In genomic region chr11:86683395-86684125, GRCm38 (mm10) we compare ENCODE assay signal across 7 mouse cellular contexts. TPM values are rescaled to one million over a fixed set of nuclear protein-coding genes. Genes with fewer than 3 reads are reported as not detected.
A peak's percentile ranks its signal among the peaks of the same experiment; 100 is the strongest.
DNase-seq lines count a peak whose midpoint lies in the region; ATAC-seq lines count a peak whose summit lies in the region.

Vmp1 (minus strand) TSS chr11:86683836.
Ptrh2 (plus strand) TSS chr11:86683985.

- no peaks in the 10 kb centered on the region for H3K36me3 ChIP-seq in intestine, embryonic 16.5 days (ENCODE audit: control insufficient read depth, insufficient read depth, low read length)
- H3K36me3 ChIP-seq in midbrain, embryonic 11.5 days (ENCODE audit: control insufficient read depth, insufficient read depth, low read length) = no peaks in the 10 kb centered on the region

- H3K4me2 ChIP-seq in intestine, embryonic 16.5 days (ENCODE audit: low read depth, low read length) = peak within 1 kb of the TSS; percentile 73
- peak within 1 kb of the TSS; percentile 79 for H3K4me2 ChIP-seq in midbrain, embryonic 11.5 days

- DNase-seq in adrenal gland, adult 8-10 months = peak; percentile 89
- peak; percentile 96 for DNase-seq in embryo, embryonic 9.5 days (ENCODE audit: extremely low spot score)
- peak; percentile 89 to 95 for DNase-seq in gastrocnemius, postnatal 4 days (ENCODE audit: low spot score in 2 of 2)
- peak; percentile 92 to 93 for DNase-seq in left cerebral cortex, postnatal 36 days (ENCODE audit: low spot score in 2 of 2)
- DNase-seq in midbrain, embryonic 11.5 days (ENCODE audit: low spot score, missing footprints) = peak; percentile 99
- peak; percentile 93 for DNase-seq in skeletal muscle tissue, adult 2 months (ENCODE audit: low read depth, low spot score)

- H3K4me3 ChIP-seq in intestine, embryonic 16.5 days (ENCODE audit: low read length) = peak within 1 kb of the TSS; percentile 81
- peak within 1 kb of the TSS; percentile 90 for H3K4me3 ChIP-seq in midbrain, embryonic 11.5 days (ENCODE audit: low read depth, low read length)

- H3K4me1 ChIP-seq in intestine, embryonic 16.5 days (ENCODE audit: control insufficient read depth, insufficient read depth, low read length) = peaks cover 11% of the 10 kb centered on the region
- peaks cover 20% of the 10 kb centered on the region for H3K4me1 ChIP-seq in midbrain, embryonic 11.5 days (ENCODE audit: control insufficient read depth, insufficient read depth, low read length)

- peak within 1 kb of the TSS; percentile 93 for H3K27ac ChIP-seq in intestine, embryonic 16.5 days (ENCODE audit: low read length)
- H3K27ac ChIP-seq in midbrain, embryonic 11.5 days (ENCODE audit: low read depth, low read length) = peak within 1 kb of the TSS; percentile 80

- ATAC-seq in intestine, embryonic 16.5 days = peak; percentile 92
- ATAC-seq in midbrain, embryonic 11.5 days (ENCODE audit: low FRiP score) = peak; percentile 96

- H3K27me3 ChIP-seq in intestine, embryonic 16.5 days (replicated peaks; ENCODE audit: control insufficient read depth, insufficient read depth, low read length) = no peaks in the 10 kb centered on the region
- no peaks in the 10 kb centered on the region for H3K27me3 ChIP-seq in midbrain, embryonic 11.5 days (ENCODE audit: control insufficient read depth, insufficient read depth, low read length)

- under 1% methylated on average over 56 of the region's 56 CpGs for WGBS in intestine, embryonic 16.5 days
- WGBS in midbrain, embryonic 11.5 days = under 1% methylated on average over 56 of the region's 56 CpGs

- intact Hi-C loops in left cerebral cortex, postnatal 36 days (cut with DNase I) = no loop called here

- H3K9ac ChIP-seq in intestine, embryonic 16.5 days (ENCODE audit: low read depth, low read length) = peak within 1 kb of the TSS; percentile 90
- peak within 1 kb of the TSS; percentile 90 for H3K9ac ChIP-seq in midbrain, embryonic 11.5 days (ENCODE audit: low read length)

- H3K9me3 ChIP-seq in intestine, embryonic 16.5 days (ENCODE audit: control insufficient read depth, low read length) = no peaks in the 10 kb centered on the region
- H3K9me3 ChIP-seq in midbrain, embryonic 11.5 days (ENCODE audit: control insufficient read depth, low read length) = no peaks in the 10 kb centered on the region

RNA-seq across cellular contexts. Expression of gene Vmp1, which starts in this region (rescaled TPM):
- total RNA-seq in adrenal gland, adult 8-10 months (2022) = 100 to 1,000 TPM in 3 of 4 experiments, 10 to 100 TPM in 1; 99.8 to 209 (median 138) TPM
- total RNA-seq in gastrocnemius, postnatal 4 days (2021) = 10 to 100 TPM; 55.1 to 65.5 TPM
- 220 and 272 TPM in 2 replicates for polyA plus RNA-seq in intestine, embryonic 16.5 days (2015; fragmentation: Nextera tagmentation; extraction: Ambion mirVana)
- total RNA-seq in left cerebral cortex, postnatal 36 days (2021) = 100 to 1,000 TPM; 160 to 183 TPM
- 93.7 and 103 TPM in 2 replicates for polyA plus RNA-seq in midbrain, embryonic 11.5 days (2014; fragmentation: Nextera tagmentation; extraction: Ambion mirVana)

RNA-seq across cellular contexts. Expression of gene Ptrh2, which starts in this region (rescaled TPM):
- 10 to 100 TPM; 15.7 to 17.9 (median 17.2) TPM for total RNA-seq in adrenal gland, adult 8-10 months (2022)
- total RNA-seq in gastrocnemius, postnatal 4 days (2021) = 10 to 100 TPM; 10.2 to 11.9 TPM
- 27.0 and 28.2 TPM in 2 replicates for polyA plus RNA-seq in intestine, embryonic 16.5 days (2015; fragmentation: Nextera tagmentation; extraction: Ambion mirVana)
- 1 to 10 TPM; 8.6 TPM for total RNA-seq in left cerebral cortex, postnatal 36 days (2021)
- 41.8 and 41.9 TPM in 2 replicates for polyA plus RNA-seq in midbrain, embryonic 11.5 days (2014; fragmentation: Nextera tagmentation; extraction: Ambion mirVana)

Comparison
In these comparisons a context has a peak if more than half of its experiments do, and no peak if none do; other contexts are left out.
1. Peak in every context shown above with its lines: DNase-seq, ATAC-seq, H3K4me3 ChIP-seq and H3K27ac ChIP-seq.